Mouse (Mus musculus): ENCODE measurements around the gene Slc26a6.

Slc26a6 gene

GRCm38 (mm10) chr9:108852976-108853375 lies at the start of gene Slc26a6:
TSS of gene Slc26a6 (plus strand) at chr9:108853283.
- in situ Hi-C loops (cut with MboI; ENCODE audit: unreplicated experiment in 2 of 2) = no loop called here

- in situ Hi-C loops (cut with MboI; ENCODE audit: unreplicated experiment in 2 of 2) = loop anchor here (5.0 kb wide), 2 partner anchors 48 to 133 kb away; no protein-coding TSS in a partner anchor
Measured at GRCm38 (mm10) chr9:108805768-108806167, 47.3 kb upstream of the Slc26a6 start.

- in situ Hi-C loops (cut with MboI; ENCODE audit: unreplicated experiment in 2 of 2) = loop anchor here (5.0 kb wide), 2 partner anchors 49 to 134 kb away; no protein-coding TSS in a partner anchor
Measured at GRCm38 (mm10) chr9:108806379-108806778, 46.7 kb upstream of the Slc26a6 start.

GRCm38 (mm10) chr9:108806831-108807230 lies 46.3 kb upstream of the Slc26a6 start:
- in situ Hi-C loops (cut with MboI; ENCODE audit: unreplicated experiment in 2 of 2) = loop anchor here (5.0 kb wide), 2 partner anchors 50 to 135 kb away; no protein-coding TSS in a partner anchor

GRCm38 (mm10) chr9:108807674-108808073 lies 45.4 kb upstream of the Slc26a6 start:
- in situ Hi-C loops (cut with MboI; ENCODE audit: unreplicated experiment in 2 of 2) = loop anchor here (5.0 kb wide), 2 partner anchors 50 to 135 kb away; no protein-coding TSS in a partner anchor

- in situ Hi-C loops (cut with MboI; ENCODE audit: unreplicated experiment in 2 of 2) = loop anchor here (5.0 kb wide), 2 partner anchors 51 to 136 kb away; no protein-coding TSS in a partner anchor
Measured at GRCm38 (mm10) chr9:108808163-108808665, 44.9 kb upstream of the Slc26a6 start, which contains the start of gene Nckipsd. TSS of gene Nckipsd (plus strand) at chr9:108808368.

- in situ Hi-C loops (cut with MboI; ENCODE audit: unreplicated experiment in 2 of 2) = loop anchor here (5.0 kb wide), 2 partner anchors 52 to 137 kb away; no protein-coding TSS in a partner anchor
Measured at GRCm38 (mm10) chr9:108809188-108809587, 43.9 kb upstream of the Slc26a6 start.

GRCm38 (mm10) chr9:108809723-108810122 lies 43.4 kb upstream of the Slc26a6 start:
- in situ Hi-C loops (cut with MboI; ENCODE audit: unreplicated experiment in 2 of 2) = loop anchor here (5.0 kb wide), 2 partner anchors 52 to 137 kb away; no protein-coding TSS in a partner anchor

- in situ Hi-C loops (cut with MboI; ENCODE audit: unreplicated experiment in 2 of 2) = loop anchor here in 1 of 2 experiments (5.0 kb wide), 1 partner anchor 138 kb away; no protein-coding TSS in a partner anchor
Measured at GRCm38 (mm10) chr9:108810516-108810915, 42.6 kb upstream of the Slc26a6 start.

- in situ Hi-C loops (cut with MboI; ENCODE audit: unreplicated experiment in 2 of 2) = no loop called here
Measured at GRCm38 (mm10) chr9:108815557-108815956, 37.5 kb upstream of the Slc26a6 start.

- in situ Hi-C loops (cut with MboI; ENCODE audit: unreplicated experiment in 2 of 2) = no loop called here
Measured at GRCm38 (mm10) chr9:108819495-108819894, 33.6 kb upstream of the Slc26a6 start.

GRCm38 (mm10) chr9:108820077-108820476 lies 33.0 kb upstream of the Slc26a6 start:
- in situ Hi-C loops (cut with MboI; ENCODE audit: unreplicated experiment in 2 of 2) = loop anchor here in 1 of 2 experiments (5.0 kb wide), 1 partner anchor 63 kb away; no protein-coding TSS in a partner anchor

- in situ Hi-C loops (cut with MboI; ENCODE audit: unreplicated experiment in 2 of 2) = loop anchor here in 1 of 2 experiments (5.0 kb wide), 1 partner anchor 67 kb away; no protein-coding TSS in a partner anchor
Measured at GRCm38 (mm10) chr9:108824144-108824685, 28.9 kb upstream of the Slc26a6 start.

GRCm38 (mm10) chr9:108824755-108825413 lies 28.2 kb upstream of the Slc26a6 start:
- in situ Hi-C loops (cut with MboI; ENCODE audit: unreplicated experiment in 2 of 2) = loop anchor here in 1 of 2 experiments (5.0 kb wide), 1 partner anchor 68 kb away; no protein-coding TSS in a partner anchor

GRCm38 (mm10) chr9:108825820-108826699 lies 27.0 kb upstream of the Slc26a6 start, which contains the start of gene Celsr3:
TSS of gene Celsr3 (plus strand) at chr9:108826320.
- in situ Hi-C loops (cut with MboI; ENCODE audit: unreplicated experiment in 2 of 2) = no loop called here

- in situ Hi-C loops (cut with MboI; ENCODE audit: unreplicated experiment in 2 of 2) = no loop called here
Measured at GRCm38 (mm10) chr9:108826700-108827340, 26.3 kb upstream of the Slc26a6 start.

GRCm38 (mm10) chr9:108827454-108827853 lies 25.6 kb upstream of the Slc26a6 start:
- in situ Hi-C loops (cut with MboI; ENCODE audit: unreplicated experiment in 2 of 2) = no loop called here

- in situ Hi-C loops (cut with MboI; ENCODE audit: unreplicated experiment in 2 of 2) = no loop called here
Measured at GRCm38 (mm10) chr9:108827906-108828305, 25.2 kb upstream of the Slc26a6 start.

GRCm38 (mm10) chr9:108831637-108832036 lies 21.4 kb upstream of the Slc26a6 start:
- in situ Hi-C loops (cut with MboI; ENCODE audit: unreplicated experiment in 2 of 2) = no loop called here
